Mouse (Mus musculus): Measurements from ENCODE around the gene Gm4779. TPM values are rescaled to one million over a fixed set of nuclear protein-coding genes. Genes with fewer than 3 reads are reported as not detected.

The Gm4779 gene
- not detected for polyA plus RNA-seq (2014; fragmentation: Illumina TruSeq; extraction: RNeasy Lipid Tissue Mini Kit (QIAGEN cat#74804); ENCODE audit: low read depth, low replicate concordance)

DNA sequence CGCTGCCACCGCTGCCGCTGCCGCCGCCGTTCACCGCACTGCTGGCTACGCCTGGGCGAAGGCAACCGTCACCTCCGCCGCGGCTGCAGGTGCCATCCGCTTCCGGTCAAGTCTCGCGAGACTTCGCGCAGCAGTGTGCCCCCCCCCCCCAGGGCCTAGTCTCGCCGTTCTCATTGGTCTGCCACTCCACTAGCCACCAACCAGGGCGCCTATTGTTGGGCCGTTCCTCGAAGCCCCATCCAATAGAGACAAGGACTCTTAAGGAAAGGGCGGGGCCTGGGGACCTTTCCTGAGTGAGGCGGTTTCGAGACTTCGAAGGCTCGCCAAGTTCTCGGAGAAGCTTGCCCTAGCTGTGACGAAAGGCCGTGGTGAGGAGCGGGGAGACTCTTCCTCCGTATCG is at the start of gene Gm4779, which contains the start of gene 8030474K03Rik:
Gene Gm4779, minus strand, starts transcription at position 82 of the 400 bp plus-strand sequence.
Gene 8030474K03Rik, plus strand, starts transcription at position 315 of the 400 bp plus-strand sequence.

Other genes with a start within 250 kb of the Gm4779 start
- 515 TPM for gene Ogt, start 154.4 kb downstream of the Gm4779 start, polyA plus RNA-seq (2014; fragmentation: Illumina TruSeq; extraction: RNeasy Lipid Tissue Mini Kit (QIAGEN cat#74804); ENCODE audit: low read depth, low replicate concordance)
- not detected for gene Cxcr3, start 60.2 kb downstream of the Gm4779 start, polyA plus RNA-seq (2014; fragmentation: Illumina TruSeq; extraction: RNeasy Lipid Tissue Mini Kit (QIAGEN cat#74804); ENCODE audit: low read depth, low replicate concordance)
- not detected for gene 8030474K03Rik, start 233 bp upstream of the Gm4779 start, polyA plus RNA-seq (2014; fragmentation: Illumina TruSeq; extraction: RNeasy Lipid Tissue Mini Kit (QIAGEN cat#74804); ENCODE audit: low read depth, low replicate concordance)
- gene Nhsl2, start 55.0 kb upstream of the Gm4779 start, polyA plus RNA-seq (2014; fragmentation: Illumina TruSeq; extraction: RNeasy Lipid Tissue Mini Kit (QIAGEN cat#74804); ENCODE audit: low read depth, low replicate concordance) = 3.2 TPM

Data from sigmoid colon, adult 10 weeks (tissue).